Mouse (Mus musculus) liver, embryonic 16.5 days (tissue): ENCODE data around the gene Sipa1l2. TPM values are rescaled to one million over a fixed set of nuclear protein-coding genes. Genes with fewer than 3 reads are reported as not detected.

Experiments
- ATAC-seq: fragments of 200-750 bp; cut with Nextera tagmentation; 2 replicates; pipeline ENCODE4 v1.8.0; 2017; ENCODE audit warnings: low read depth, mild to moderate bottlenecking, moderate number of reproducible peaks, moderate library complexity
- H3K27ac ChIP-seq: fragments of 300-500 bp; sonication (generic); 2 replicates; pipeline ENCODE4 v1.5.1; 2014; ENCODE audit warnings: mild to moderate bottlenecking, low read length
- H3K27me3 ChIP-seq: fragments of 300-500 bp; sonication (generic); 2 replicates; pipeline ENCODE4 v1.6.1; 2014; ENCODE audit warnings: low read depth, low read length, mixed read lengths; ENCODE audit not compliant: control insufficient read depth, insufficient read depth
- H3K36me3 ChIP-seq: fragments of 300-500 bp; sonication (generic); 2 replicates; pipeline ENCODE4 v1.6.1; 2014; ENCODE audit warnings: mild to moderate bottlenecking; ENCODE audit not compliant: control insufficient read depth, insufficient read depth
- H3K4me1 ChIP-seq: fragments of 300-500 bp; sonication (generic); 2 replicates; pipeline ENCODE4 v1.6.1; 2014; ENCODE audit warnings: low read depth, low read length, mixed read lengths; ENCODE audit not compliant: control insufficient read depth
- H3K4me2 ChIP-seq: fragments of 300-500 bp; sonication (generic); 2 replicates; pipeline ENCODE4 v1.6.1; 2014; ENCODE audit warnings: low read depth, low read length, mixed read lengths
- H3K4me3 ChIP-seq: fragments of 300-500 bp; sonication (generic); 2 replicates; pipeline ENCODE4 v1.5.1; 2014; ENCODE audit warnings: low read depth, mild to moderate bottlenecking, low read length
- H3K9ac ChIP-seq: fragments of 300-500 bp; sonication (generic); 2 replicates; pipeline ENCODE4 v1.6.1; 2014; ENCODE audit warnings: low read depth, low read length
- H3K9me3 ChIP-seq: fragments of 300-500 bp; sonication (generic); replicated peaks from 2 replicates; pipeline ENCODE4 v1.6.1; 2016; ENCODE audit warnings: low read length; ENCODE audit not compliant: control insufficient read depth
- WGBS: fragments of 180-500 bp; shearing (Covaris S2); extraction: QIAGEN DNeasy Blood & Tissue Kit; methylation state at CpG from one replicate; pipeline ENCODE4 v1.1.7; 2014; ENCODE audit not compliant: insufficient replicate concordance; 5-methylcytosine and 5-hydroxymethylcytosine counted together
- polyA plus RNA-seq: library from polyadenylated mRNA; unstranded; fragments of >200 nt; fragmentation: Nextera tagmentation; extraction: Ambion mirVana; gene quantifications from 2 replicates; pipeline ENCODE4 v1.2.1, GENCODE M21; 2015

The Sipa1l2 gene
- polyA plus RNA-seq, 1 experiment from 2014 or later = 1.1 TPM

DNA sequence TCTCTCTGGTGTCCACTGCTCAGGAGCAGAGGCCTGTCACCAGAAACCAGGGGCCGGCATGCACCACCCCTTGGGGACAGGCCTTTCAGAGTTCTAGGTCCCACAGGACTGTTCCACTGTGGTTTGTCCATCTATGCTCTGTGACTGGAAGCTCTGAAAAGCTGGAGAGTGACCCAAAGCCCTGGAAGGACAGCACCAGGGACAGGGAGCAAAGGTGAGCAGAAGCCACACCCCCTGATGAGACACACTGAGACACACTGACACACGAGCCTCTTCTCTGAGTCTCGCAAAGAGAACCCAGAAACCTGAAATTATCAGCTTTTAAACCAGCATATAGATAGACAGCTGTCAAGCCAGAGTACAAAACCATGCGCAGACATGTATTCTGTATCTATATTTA is 123.4 kb downstream of the Sipa1l2 start:
- Histone ChIP-seq H3K4me1 (no peaks in the 10 kb centered on the region; the same call in 1 of the 2 replicates), H3K4me3 (no peak overlapping the region), H3K9ac (no peak overlapping the region), H3K27me3 (no peaks in the 10 kb centered on the region), H3K9me3 (no peaks in the 10 kb centered on the region), H3K4me2 (no peak overlapping the region), H3K27ac (no peak overlapping the region), H3K36me3 (no peaks in the 10 kb centered on the region)
- peak; percentile 36; the same call in 1 of the 2 replicates for ATAC-seq
- WGBS = 58% methylated on average over 4 of the region's 4 CpGs

DNA sequence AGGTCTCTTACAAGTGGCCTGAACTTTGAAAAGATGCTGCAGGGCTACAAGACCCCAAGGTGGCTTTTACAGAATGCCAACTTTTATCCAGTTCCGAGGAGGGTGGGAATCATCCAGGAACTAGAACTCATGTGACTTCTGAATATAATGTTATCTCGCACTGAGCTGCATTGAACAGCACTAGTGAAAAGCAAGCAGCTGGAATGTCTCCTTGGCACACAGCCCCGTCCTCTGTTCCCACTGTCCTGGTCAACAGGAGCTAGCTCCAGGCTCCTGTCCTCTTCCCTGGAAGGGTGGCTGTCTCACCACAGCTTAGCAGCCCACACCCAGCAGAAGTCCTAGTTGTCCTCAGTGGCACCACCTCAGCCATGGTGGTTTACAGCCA is 124.4 kb downstream of the Sipa1l2 start:
- Histone ChIP-seq H3K27me3 (no peaks in the 10 kb centered on the region), H3K36me3 (no peaks in the 10 kb centered on the region), H3K4me1 (no peaks in the 10 kb centered on the region; the same call in 1 of the 2 replicates), H3K4me3 (no peak overlapping the region), H3K4me2 (no peak overlapping the region), H3K9ac (no peak overlapping the region), H3K9me3 (no peaks in the 10 kb centered on the region), H3K27ac (no peak overlapping the region)
- WGBS = 59% methylated on average over 3 of the region's 3 CpGs
- peak; percentile 16; the same call in 1 of the 2 replicates for ATAC-seq

DNA sequence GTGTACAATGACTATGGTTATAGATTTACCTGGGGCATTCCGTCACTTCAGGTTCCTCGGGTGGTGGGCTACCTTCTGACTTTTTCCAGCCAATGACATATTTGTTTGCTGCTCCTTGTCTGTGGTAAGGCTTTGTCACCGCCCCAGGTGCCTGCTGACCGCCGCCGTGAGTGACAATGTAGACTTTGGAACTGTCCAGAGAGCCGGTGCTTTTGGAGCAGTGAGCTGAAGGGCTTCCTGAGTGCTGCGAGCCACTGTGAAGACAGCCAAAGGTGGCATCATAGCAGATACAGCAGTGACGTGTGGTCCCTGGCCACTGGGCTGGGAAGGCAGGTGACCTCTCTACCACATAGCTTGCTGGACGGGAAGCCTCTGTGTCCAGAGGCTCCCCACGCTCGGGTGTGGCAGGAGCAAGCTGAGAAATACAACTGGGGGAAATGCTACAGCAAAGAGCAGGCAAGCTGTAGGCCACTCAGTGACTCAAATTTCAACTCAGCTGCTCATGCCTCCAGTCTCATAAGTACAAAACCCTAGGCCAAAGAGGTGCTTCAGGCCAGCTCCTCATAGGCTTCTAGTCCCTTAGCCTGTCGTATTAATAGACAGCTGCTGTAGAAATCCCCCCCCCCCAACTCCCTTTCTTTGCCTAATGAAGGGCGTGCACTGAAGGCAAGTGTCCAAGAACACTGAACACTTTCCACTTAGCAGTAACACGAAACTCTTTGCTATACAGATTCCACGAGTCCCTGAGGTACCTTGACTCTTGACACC is 125.0 kb downstream of the Sipa1l2 start:
- no peak overlapping the region for H3K27ac ChIP-seq
- ATAC-seq = peak; percentile 67
- 56% methylated on average over 16 of the region's 16 CpGs for WGBS

DNA sequence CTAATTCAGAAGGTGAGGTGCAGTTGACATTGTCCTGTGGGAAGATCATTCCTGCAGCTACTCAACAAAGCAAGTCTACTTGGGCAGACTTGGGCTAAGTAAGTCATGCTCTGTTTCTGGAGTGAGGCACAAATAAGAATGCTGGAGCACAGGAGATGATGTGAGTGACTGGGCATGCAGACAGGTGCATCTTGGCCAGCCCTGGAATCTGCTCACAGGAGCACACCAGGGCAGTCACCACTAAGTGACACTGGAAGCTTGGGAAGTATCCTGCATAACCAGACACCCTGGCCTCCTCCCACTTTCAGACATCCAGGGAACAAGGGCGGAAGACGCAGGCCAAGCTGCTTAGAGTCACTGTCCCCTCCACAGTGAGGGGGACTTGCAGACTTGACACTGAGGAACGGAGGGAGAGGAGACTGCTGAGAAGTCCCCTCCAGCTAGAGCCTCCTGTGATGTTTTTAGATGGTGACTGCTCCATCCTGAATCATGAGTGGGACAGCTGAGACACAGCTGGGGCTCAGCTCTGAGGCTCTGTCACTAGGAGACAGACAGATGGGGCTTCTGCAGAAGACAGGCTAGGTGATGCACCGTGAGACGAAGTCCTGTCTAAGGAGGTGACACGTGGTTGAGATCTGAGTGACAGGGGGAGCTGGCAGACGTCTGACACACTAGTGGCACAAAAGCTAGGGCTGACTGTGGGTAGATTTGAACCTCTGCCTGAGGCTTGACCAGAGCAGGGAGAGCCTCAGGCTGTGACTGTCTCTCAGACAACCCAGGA is 134.1 kb downstream of the Sipa1l2 start:
- no peak for ATAC-seq
- no peak overlapping the region for H3K4me3 ChIP-seq
- H3K4me2 ChIP-seq = no peak overlapping the region
- no peak overlapping the region for H3K9ac ChIP-seq
- H3K27ac ChIP-seq = no peak overlapping the region
- 62% methylated on average over 7 of the region's 7 CpGs for WGBS
- no peaks in the 10 kb centered on the region for H3K36me3 ChIP-seq
- no peaks in the 10 kb centered on the region for H3K4me1 ChIP-seq
- no peaks in the 10 kb centered on the region for H3K9me3 ChIP-seq
- no peaks in the 10 kb centered on the region for H3K27me3 ChIP-seq

More for the DNA sequence above, 125.0 kb downstream of the Sipa1l2 start:
- no peaks in the 10 kb centered on the region for H3K9me3 ChIP-seq
- H3K4me1 ChIP-seq = no peaks in the 10 kb centered on the region; the same call in 1 of the 2 replicates
- H3K9ac ChIP-seq = no peak overlapping the region
- H3K36me3 ChIP-seq = no peaks in the 10 kb centered on the region
- no peaks in the 10 kb centered on the region for H3K27me3 ChIP-seq
- no peak overlapping the region for H3K4me3 ChIP-seq
- H3K4me2 ChIP-seq = no peak overlapping the region

DNA sequence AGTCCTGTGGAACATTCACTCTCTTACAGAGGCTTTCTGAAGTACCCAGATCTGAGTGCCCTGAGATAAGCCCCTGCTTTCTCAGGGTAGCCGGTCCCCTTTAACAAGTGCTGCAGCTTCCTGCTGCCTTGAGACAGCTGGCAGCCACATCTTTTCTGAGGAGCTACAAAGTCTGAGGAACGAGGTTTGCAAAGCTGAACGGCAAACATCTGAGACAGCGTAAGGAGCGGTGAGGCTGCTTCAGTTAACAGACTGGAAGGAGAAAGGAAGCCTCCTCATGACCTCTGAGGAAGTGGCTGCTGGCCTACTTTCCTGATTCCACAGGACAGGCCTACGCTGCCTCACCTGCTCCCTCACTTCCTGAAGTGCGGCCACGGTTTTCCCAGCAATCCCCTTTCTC is 135.5 kb downstream of the Sipa1l2 start:
- Histone ChIP-seq H3K4me1 (no peaks in the 10 kb centered on the region), H3K36me3 (no peaks in the 10 kb centered on the region), H3K4me3 (no peak overlapping the region), H3K9me3 (no peaks in the 10 kb centered on the region), H3K9ac (no peak overlapping the region), H3K27me3 (no peaks in the 10 kb centered on the region), H3K4me2 (no peak overlapping the region), H3K27ac (no peak overlapping the region)
- 35% methylated on average over 8 of the region's 8 CpGs for WGBS
- ATAC-seq = no peak

DNA sequence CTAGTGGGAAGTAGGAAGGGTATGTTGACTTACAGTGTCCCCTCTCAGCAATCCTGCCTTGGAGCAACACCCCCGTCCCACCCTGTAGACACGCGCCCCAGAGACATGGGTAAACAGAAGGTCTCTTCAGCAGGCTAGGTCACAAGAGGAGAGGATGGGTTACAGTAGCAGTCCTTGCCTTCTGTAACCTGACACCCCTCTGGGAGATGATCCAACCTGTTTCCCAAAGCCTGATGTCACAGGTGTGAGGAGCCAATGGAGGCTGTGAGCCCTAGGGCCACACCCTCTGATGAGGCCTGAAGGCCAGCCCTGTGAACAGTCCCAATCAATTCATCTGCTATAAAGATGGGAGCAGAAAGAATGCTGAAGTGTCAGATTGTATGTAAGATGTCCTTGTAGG is 138.3 kb downstream of the Sipa1l2 start:
- no peaks in the 10 kb centered on the region for H3K9me3 ChIP-seq
- H3K4me1 ChIP-seq = no peaks in the 10 kb centered on the region
- ATAC-seq = peak; percentile 81
- H3K27ac ChIP-seq = no peak overlapping the region
- 74% methylated on average over 3 of the region's 3 CpGs for WGBS
- no peak overlapping the region for H3K9ac ChIP-seq
- no peak overlapping the region for H3K4me3 ChIP-seq
- H3K36me3 ChIP-seq = no peaks in the 10 kb centered on the region
- H3K27me3 ChIP-seq = no peaks in the 10 kb centered on the region
- H3K4me2 ChIP-seq = no peak overlapping the region

DNA sequence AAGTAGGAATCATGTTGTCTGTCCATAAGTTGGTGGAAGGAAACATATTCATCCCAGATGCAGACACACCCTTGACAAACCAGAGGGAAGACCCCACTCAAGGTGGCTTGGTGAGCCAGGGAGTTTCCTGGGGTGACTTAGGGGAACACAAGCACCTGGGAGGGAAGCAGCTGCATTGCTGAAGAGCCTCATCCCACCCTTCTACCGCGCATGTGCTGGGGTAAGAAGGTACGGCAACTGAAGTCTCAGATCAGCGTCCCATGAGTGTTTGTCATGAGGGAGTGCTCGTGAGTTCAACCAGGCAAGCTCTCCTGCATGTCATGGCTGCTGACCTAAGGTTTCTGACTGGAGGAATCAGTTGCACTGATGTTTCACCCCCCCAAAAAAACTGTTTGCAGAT is 138.8 kb downstream of the Sipa1l2 start:
- Histone ChIP-seq H3K9me3 (no peaks in the 10 kb centered on the region), H3K4me1 (no peaks in the 10 kb centered on the region), H3K9ac (no peak overlapping the region), H3K4me3 (no peak overlapping the region), H3K4me2 (no peak overlapping the region), H3K36me3 (no peaks in the 10 kb centered on the region), H3K27ac (no peak overlapping the region), H3K27me3 (no peaks in the 10 kb centered on the region)
- ATAC-seq = no peak
- WGBS = 70% methylated on average over 5 of the region's 5 CpGs

DNA sequence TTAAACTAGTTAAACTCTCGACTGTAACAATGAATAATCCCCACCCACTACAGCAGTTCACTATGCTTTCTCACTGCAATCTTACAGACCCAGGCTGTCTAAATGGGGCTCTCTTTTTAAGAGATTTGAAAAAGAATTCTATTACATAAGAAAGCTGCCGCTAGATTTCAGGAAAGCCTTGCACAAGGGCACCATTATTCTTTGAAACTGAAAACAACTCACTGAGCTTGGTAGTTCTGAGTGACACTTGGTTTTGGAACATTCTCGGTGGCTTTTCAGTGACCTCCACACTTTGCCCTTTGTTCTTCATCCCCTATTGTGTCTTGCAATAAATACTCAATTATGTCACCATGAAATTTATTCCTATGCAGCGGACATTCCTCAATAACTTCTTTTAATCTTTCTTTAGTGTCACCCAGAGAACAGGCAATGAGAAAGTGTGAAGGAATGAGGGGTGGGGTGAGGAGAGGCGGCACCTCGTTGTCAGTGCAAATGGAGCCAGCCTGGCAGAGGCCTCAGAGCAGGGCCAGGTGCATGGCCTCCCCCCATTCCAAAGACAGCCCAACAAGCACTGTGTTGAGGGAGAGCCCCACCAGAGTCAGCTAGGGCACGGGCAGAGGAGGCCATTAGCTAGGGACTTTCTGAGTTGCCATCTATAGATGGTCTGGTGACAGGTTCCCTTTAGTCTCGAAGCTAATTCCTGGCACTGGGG is 140.5 kb downstream of the Sipa1l2 start:
- no peak overlapping the region for H3K4me3 ChIP-seq
- no peak for ATAC-seq
- H3K9ac ChIP-seq = no peak overlapping the region
- H3K36me3 ChIP-seq = no peaks in the 10 kb centered on the region
- H3K4me2 ChIP-seq = no peak overlapping the region
- no peaks in the 10 kb centered on the region for H3K27me3 ChIP-seq
- WGBS = 62% methylated on average over 8 of the region's 8 CpGs
- no peaks in the 10 kb centered on the region for H3K4me1 ChIP-seq
- no peak overlapping the region for H3K27ac ChIP-seq
- H3K9me3 ChIP-seq = no peaks in the 10 kb centered on the region
